Mouse (Mus musculus) lung, postnatal 14 days (tissue): ENCODE measurements around the gene Arpin.

Experiments used
- DNase-seq: peaks from one replicate; pipeline ENCODE4 v3.0.0; 2021

Arpin gene

GRCm38 (mm10) chr7:79890436-79891221 is 44.5 kb downstream of the Arpin start:
- peak; percentile 18 for DNase-seq

DNA sequence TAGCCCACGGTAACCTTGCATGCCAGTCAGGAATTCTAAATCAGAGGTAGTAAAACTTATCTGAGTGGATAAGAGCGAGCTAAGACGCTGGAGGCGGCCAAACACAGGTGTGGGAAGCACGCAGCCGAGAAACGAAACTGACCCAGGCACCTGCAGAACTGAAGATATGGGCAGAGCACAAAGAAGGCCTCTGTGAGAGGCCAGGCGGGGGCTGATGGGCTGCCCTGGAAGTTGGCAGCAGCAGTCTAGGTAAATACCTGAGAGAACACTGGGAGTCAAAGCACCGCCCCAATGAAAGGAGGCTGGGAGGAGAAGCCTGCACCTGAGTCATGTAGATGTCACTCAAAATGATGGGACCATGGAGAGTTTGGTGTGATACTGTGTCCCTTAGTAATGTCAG is 46.6 kb downstream of the Arpin start:
- DNase-seq: no peak

- DNase-seq: no peak
These were observed 51.4 kb downstream of the Arpin start for GRCm38 (mm10) chr7:79883613-79884334.

DNA sequence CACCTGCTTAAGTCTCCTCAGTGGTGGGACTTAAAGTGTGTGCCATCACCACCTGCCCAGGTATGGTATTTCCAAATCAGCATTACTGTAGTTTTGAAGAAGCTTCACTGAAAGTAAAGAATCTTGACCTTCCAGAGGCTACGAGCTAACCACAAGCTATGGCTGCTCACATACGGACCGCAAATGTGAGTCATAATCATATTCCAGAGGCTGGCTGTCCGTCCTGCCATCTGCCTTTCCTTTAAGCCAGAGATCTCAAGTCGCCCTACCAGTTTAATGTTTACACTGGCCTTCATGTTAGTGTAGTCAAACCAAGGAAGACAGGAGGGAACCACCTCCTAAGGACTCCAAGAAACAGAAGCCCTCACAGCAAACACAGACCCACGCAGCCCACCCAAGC is 53.3 kb downstream of the Arpin start:
- DNase-seq: no peak

GRCm38 (mm10) chr7:79880998-79881397 is 54.2 kb downstream of the Arpin start:
- DNase-seq: peak; percentile 10

DNA sequence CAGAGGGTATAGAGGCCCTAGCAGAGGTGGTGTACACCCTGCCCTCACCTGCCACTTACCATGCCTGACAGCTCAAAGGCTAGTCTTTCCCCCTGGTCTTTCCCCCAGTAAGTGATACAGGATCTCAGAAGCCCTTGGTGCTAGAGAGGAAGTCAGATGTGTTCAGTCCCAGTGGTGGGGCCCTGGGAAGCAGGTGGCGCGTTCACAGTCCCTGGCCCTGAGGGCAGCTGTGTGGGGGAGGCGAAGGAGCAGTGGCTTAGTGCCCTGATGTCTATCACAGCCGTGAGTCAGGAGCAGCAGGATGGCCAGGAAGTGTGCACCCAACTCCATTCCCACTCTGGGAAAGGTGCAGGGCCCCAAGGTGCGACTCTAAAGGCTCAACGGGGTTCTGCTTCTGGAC is 55.1 kb downstream of the Arpin start:
- no peak for DNase-seq

DNA sequence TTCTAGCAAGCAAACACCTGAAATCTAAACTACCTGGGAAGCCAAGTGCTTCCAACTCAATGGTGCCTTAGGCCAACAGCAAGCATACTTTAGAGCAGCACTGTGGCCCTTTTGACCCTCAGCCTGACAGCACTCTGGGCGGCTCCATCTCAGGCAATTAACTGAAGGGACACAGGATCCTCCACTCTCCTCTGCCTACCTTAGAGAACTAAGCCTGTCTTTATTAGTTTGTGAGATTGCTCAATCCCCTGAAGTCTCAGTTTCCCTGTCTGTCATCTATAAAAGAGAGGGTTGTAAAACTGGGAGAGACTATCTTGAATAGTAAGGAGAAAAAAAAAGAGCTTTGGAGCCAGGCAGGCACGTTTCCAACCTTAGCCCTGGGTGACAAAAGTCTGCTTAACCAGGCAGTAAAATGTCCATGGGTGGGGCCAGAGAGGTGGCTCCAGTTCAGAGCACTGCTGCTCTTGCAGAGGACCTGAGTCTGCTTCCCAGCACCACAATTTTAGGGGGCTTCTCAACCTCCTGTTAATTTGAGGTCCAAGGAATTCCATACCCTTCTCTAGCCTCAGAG is 56.6 kb downstream of the Arpin start:
- no peak for DNase-seq
